9 mouse cellular contexts compared by ENCODE assay signal in genomic region chr17:7204771-7205406, GRCm38 (mm10). TPM values are rescaled to one million over a fixed set of nuclear protein-coding genes. Genes with fewer than 3 reads are reported as not detected.
A peak's percentile ranks its signal among the peaks of the same experiment; 100 is the strongest.
DNase-seq lines count a peak whose midpoint lies in the region; ATAC-seq and TF ChIP-seq lines count a peak whose summit lies in the region.
"Had no signal": no experiment of that assay in that cellular context is flagged by ENCODE, and none has a peak within 500 bp of the region (broad histone marks: within the 10 kb centered on the region; RNA-seq: fewer than 3 reads in every experiment).

No protein-coding gene starts in this region.

- no peak overlapping the region for H3ac ChIP-seq in myocyte (ENCODE audit: control insufficient read depth, insufficient read length)

- no peaks in the 10 kb centered on the region for H3K27me3 ChIP-seq in kidney, embryonic 14.5 days (ENCODE audit: control insufficient read depth, insufficient read depth, low read length)
- H3K27me3 ChIP-seq in kidney, adult 2 months (replicated peaks; ENCODE audit: control insufficient read depth, insufficient read depth, low read length), result no peaks in the 10 kb centered on the region
- no peaks in the 10 kb centered on the region for H3K27me3 ChIP-seq in hindbrain, embryonic 13.5 days
- H3K27me3 ChIP-seq in myocyte (ENCODE audit: control insufficient read depth, insufficient read depth, insufficient read length), result no peaks in the 10 kb centered on the region

- no peak for DNase-seq in kidney, adult 2 months
- peak; percentile 71 for DNase-seq in embryo, embryonic 11 days
- DNase-seq in testis, postnatal 14 days (ENCODE audit: low spot score), result no peak
- no peak for DNase-seq in thymus, postnatal 10 days (ENCODE audit: low spot score in 2 of 2)
- no peak for DNase-seq in retina, postnatal 1 day
- DNase-seq: lung, postnatal 10 days had no signal

- no peaks in the 10 kb centered on the region for H3K36me3 ChIP-seq in kidney, embryonic 14.5 days (ENCODE audit: control insufficient read depth, insufficient read depth, low read length)
- no peaks in the 10 kb centered on the region for H3K36me3 ChIP-seq in kidney, adult 2 months (ENCODE audit: control insufficient read depth, insufficient read depth, low read length)
- H3K36me3 ChIP-seq in hindbrain, embryonic 13.5 days, result no peaks in the 10 kb centered on the region; the same call in 1 of the 2 replicates
- H3K36me3 ChIP-seq in myocyte (ENCODE audit: control insufficient read depth, insufficient read depth), result no peaks in the 10 kb centered on the region

- no peak for TF ChIP-seq CTCF in kidney, adult 2 months (conservative IDR thresholded peaks at IDR 0.05; ENCODE audit: insufficient read depth, insufficient read length, low read depth, low read length)

- peaks cover 21% of the 10 kb centered on the region for H3K4me1 ChIP-seq in kidney, embryonic 14.5 days (ENCODE audit: control insufficient read depth, insufficient read depth, low read length)
- no peaks in the 10 kb centered on the region for H3K4me1 ChIP-seq in kidney, adult 2 months (ENCODE audit: control insufficient read depth, insufficient read depth, low read length)
- peaks cover 26% of the 10 kb centered on the region for H3K4me1 ChIP-seq in hindbrain, embryonic 13.5 days (replicated peaks)

- TF ChIP-seq POLR2A in kidney, adult 2 months (IDR thresholded peaks at IDR 0.05; ENCODE audit: low read depth, low read length), result no peak
- no peak for TF ChIP-seq POLR2A in myocyte (IDR thresholded peaks at IDR 0.05; ENCODE audit: insufficient read length, low read depth)

- H3K9ac ChIP-seq in kidney, embryonic 14.5 days (ENCODE audit: low read depth, low read length), result no peak overlapping the region
- no peak overlapping the region for H3K9ac ChIP-seq in hindbrain, embryonic 13.5 days

- 44% methylated on average over 11 of the region's 11 CpGs for WGBS in kidney, embryonic 14.5 days
- WGBS in kidney, adult 2 months, result 73% methylated on average over 11 of the region's 11 CpGs
- 50% methylated on average over 11 of the region's 11 CpGs for WGBS in hindbrain, embryonic 13.5 days

- no peaks in the 10 kb centered on the region for H3K9me3 ChIP-seq in kidney, embryonic 14.5 days (ENCODE audit: control insufficient read depth, low read length)
- no peaks in the 10 kb centered on the region for H3K9me3 ChIP-seq in hindbrain, embryonic 13.5 days

- H3K4me3 ChIP-seq in kidney, embryonic 14.5 days (ENCODE audit: low read length), result no peak overlapping the region
- no peak overlapping the region for H3K4me3 ChIP-seq in kidney, adult 2 months (ENCODE audit: insufficient read depth, low read depth, low read length)
- no peak overlapping the region for H3K4me3 ChIP-seq in hindbrain, embryonic 13.5 days
- no peak overlapping the region for H3K4me3 ChIP-seq in myocyte

- peaks cover 69% of the 10 kb centered on the region for H3K79me2 ChIP-seq in myocyte (ENCODE audit: control insufficient read depth, insufficient read depth)

- H3K27ac ChIP-seq in kidney, embryonic 14.5 days (ENCODE audit: low read depth, low read length), result peak overlapping the region; percentile 83
- no peak overlapping the region for H3K27ac ChIP-seq in kidney, adult 2 months (ENCODE audit: insufficient read depth, low read depth, low read length)
- H3K27ac ChIP-seq in hindbrain, embryonic 13.5 days, result 0 out of 2 replicates have a peak overlapping the region, but pooled peaks have one; percentile 24

- no peak overlapping the region; the same call in 1 of the 2 replicates for H3K4me2 ChIP-seq in kidney, embryonic 14.5 days (replicated peaks; ENCODE audit: low read depth, low read length)
- no peak overlapping the region for H3K4me2 ChIP-seq in hindbrain, embryonic 13.5 days
- peak overlapping the region; percentile 70 for H3K4me2 ChIP-seq in myocyte (ENCODE audit: low read depth)

- peak; percentile 83 for ATAC-seq in kidney, embryonic 14.5 days (ENCODE audit: low FRiP score, low TSS enrichment)
- no peak for ATAC-seq in hindbrain, embryonic 13.5 days (ENCODE audit: low FRiP score)

TF ChIP-seq in myocyte, 11 proteins besides CTCF, POLR2A, EP300 and RAD21:
- TF ChIP-seq TCF3 (IDR thresholded peaks at IDR 0.05; ENCODE audit: insufficient read length, low read depth), result no peak
- TF ChIP-seq MYOD1 (IDR thresholded peaks at IDR 0.05; ENCODE audit: control insufficient read depth in 1 of 3, insufficient read length in 2 of 3, low read depth in 2 of 3), result peak in 2 of 3 experiments; percentile 84 to 87
- TF ChIP-seq MYOG (IDR thresholded peaks at IDR 0.05; ENCODE audit: control insufficient read depth in 1 of 3, insufficient read depth in 1 of 3, insufficient read length in 2 of 3, low read depth in 2 of 3), result peak in 1 of 3 experiments; percentile 36
- no peak for TF ChIP-seq MAX (IDR thresholded peaks at IDR 0.05; ENCODE audit: low read depth)
- no peak for TF ChIP-seq E2F4 (IDR thresholded peaks at IDR 0.05; ENCODE audit: insufficient read depth)

RNA-seq across cellular contexts. Expression of gene Rps6ka2, which starts 35.0 kb away (rescaled TPM):
- polyA plus RNA-seq in kidney, embryonic 14.5 days (2014; fragmentation: Nextera tagmentation; extraction: Ambion mirVana), result 18.3 and 30.7 TPM in 2 replicates
- 5.3 and 5.5 TPM in 2 replicates for polyA plus RNA-seq in kidney, adult 2 months (2012; rRNA removed)
- 21.2 and 22.1 TPM in 2 replicates for polyA plus RNA-seq in hindbrain, embryonic 13.5 days (2015; fragmentation: Nextera tagmentation; extraction: Ambion mirVana)
- 56.9 TPM for polyA plus RNA-seq in myocyte (2012; fragmentation: generic; extraction: Trizol)
